Mouse (Mus musculus): ENCODE measurements at regions not wholly inside any gene's neighbourhood (a gene's known extent, or its start where the extent isn't known, plus 50 kb on each side); places are given as distances from the start of the nearest gene placed in this dataset.

- TF ChIP-seq CTCF (IDR thresholded peaks at IDR 0.05; ENCODE audit: low read depth, low read length), result no peak
- TF ChIP-seq GATA1 (IDR thresholded peaks at IDR 0.05; ENCODE audit: borderline replicate concordance, low read length), result no peak
Measured at GRCm38 (mm10) chr12:71578006-71578405, 252.9 kb upstream of the Daam1 start.
